Mouse (Mus musculus) limb, embryonic 14.5 days (tissue): ENCODE results near the gene Gfer. TPM values are rescaled to one million over a fixed set of nuclear protein-coding genes. Genes with fewer than 3 reads are reported as not detected.

Experiments used
- ATAC-seq: fragments of 200-750 bp; cut with Nextera tagmentation; 2 replicates; pipeline ENCODE4 v1.8.0; 2017; ENCODE audit warnings: low read depth, moderate number of reproducible peaks, moderate TSS enrichment; ENCODE audit not compliant: low FRiP score
- DNase-seq: peaks from one replicate; pipeline ENCODE4 v3.0.0-alpha.2; 2015; ENCODE audit warnings: low spot score
- H3K27ac ChIP-seq: fragments of 300-500 bp; sonication (generic); replicated peaks from 2 replicates; pipeline ENCODE4 v1.5.1; 2014; ENCODE audit warnings: low read depth, mild to moderate bottlenecking, low read length, moderate library complexity, mixed read lengths
- H3K27me3 ChIP-seq: fragments of 300-500 bp; sonication (generic); 2 replicates; pipeline ENCODE4 v1.6.1; 2014; ENCODE audit warnings: low read length, mixed read lengths; ENCODE audit not compliant: control insufficient read depth, insufficient read depth
- H3K36me3 ChIP-seq: fragments of 300-500 bp; sonication (generic); 2 replicates; pipeline ENCODE4 v1.6.1; 2014; ENCODE audit warnings: mild to moderate bottlenecking, low read length, moderate library complexity, mixed read lengths; ENCODE audit not compliant: control insufficient read depth, insufficient read depth
- H3K4me1 ChIP-seq: fragments of 300-500 bp; sonication (generic); 2 replicates; pipeline ENCODE4 v1.6.1; 2014; ENCODE audit warnings: antibody characterized with exemption, low read length, mixed read lengths; ENCODE audit not compliant: control insufficient read depth, insufficient read depth
- H3K4me2 ChIP-seq: fragments of 300-500 bp; sonication (generic); replicated peaks from 2 replicates; pipeline ENCODE4 v1.6.1; 2014; ENCODE audit warnings: low read depth, mild to moderate bottlenecking, low read length, moderate library complexity; ENCODE audit not compliant: severe bottlenecking
- H3K4me3 ChIP-seq: fragments of 300-500 bp; sonication (generic); replicated peaks from 2 replicates; pipeline ENCODE4 v1.5.1; 2014; ENCODE audit warnings: low read length
- H3K9ac ChIP-seq: fragments of 300-500 bp; sonication (generic); 2 replicates; pipeline ENCODE4 v1.6.1; 2014; ENCODE audit warnings: mild to moderate bottlenecking, low read depth, low read length, moderate library complexity; ENCODE audit not compliant: severe bottlenecking
- H3K9me3 ChIP-seq: fragments of 300-500 bp; sonication (generic); 2 replicates; pipeline ENCODE4 v1.6.1; 2016; ENCODE audit warnings: low read length; ENCODE audit not compliant: control insufficient read depth
- POLR2A ChIP-seq: fragments of 200-500 bp; IDR thresholded peaks from 2 replicates; pipeline ENCODE4 v1.8.0; 2012; ENCODE audit warnings: inconsistent platforms, mild to moderate bottlenecking, moderate library complexity, borderline replicate concordance; ENCODE audit not compliant: insufficient read depth, insufficient read length; ENCODE audit errors: extremely low read depth
- WGBS: fragments of 180-500 bp; shearing (Covaris S2); extraction: QIAGEN DNeasy Blood & Tissue Kit; methylation state at CpG from one replicate; pipeline ENCODE4 v1.1.7; 2014; 5-methylcytosine and 5-hydroxymethylcytosine counted together
- polyA plus RNA-seq, 2 experiments: library from polyadenylated mRNA; depleted of rRNA in 1 of 2; stranded (reverse) in 1 of 2; unstranded in 1 of 2; fragments of >200 nt; fragmentation: Nextera tagmentation in 1 of 2; extraction: Ambion mirVana in 1 of 2; gene quantifications; 2 replicates each; pipeline versions ENCODE4 v1.2.1 to v1.2.3; 2012 to 2014

Gfer gene
- polyA plus RNA-seq, 2 experiments: 34.2 to 38.6 TPM

DNA sequence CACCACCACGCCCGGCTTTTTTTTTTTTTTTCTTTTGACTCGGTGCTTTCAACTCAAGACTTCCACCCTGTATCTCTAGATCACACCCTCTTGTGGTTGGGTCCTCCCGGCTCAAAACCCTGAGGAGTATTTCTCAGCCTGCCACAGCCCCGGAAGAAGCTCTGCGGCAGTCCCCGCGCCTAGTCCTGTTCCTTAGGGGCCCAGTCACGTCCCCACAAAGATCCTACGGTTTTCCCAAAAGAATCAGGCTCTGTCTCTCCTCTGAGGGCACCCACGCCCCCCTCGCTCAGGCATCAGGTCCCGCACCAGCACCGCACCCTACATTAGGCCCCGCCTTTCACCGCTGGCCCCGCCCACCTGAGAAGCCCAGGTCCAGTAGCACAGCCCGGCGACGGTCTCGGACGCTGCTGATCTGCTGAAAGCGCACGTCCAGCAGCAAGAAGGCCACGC lies 8.8 kb downstream of the Gfer start:
- H3K27me3 ChIP-seq: peaks cover 38% of the 10 kb centered on the region
- TF ChIP-seq POLR2A: no peak
- no peak overlapping the region for H3K27ac ChIP-seq
- peak overlapping the region; percentile 25 for H3K4me3 ChIP-seq
- peak overlapping the region; percentile 47 for H3K9ac ChIP-seq
- H3K4me1 ChIP-seq: peaks cover 8% of the 10 kb centered on the region
- DNase-seq: no peak
- 3% methylated on average over 25 of the region's 25 CpGs for WGBS
- no peak for ATAC-seq
- peak overlapping the region; percentile 45 for H3K4me2 ChIP-seq
- no peaks in the 10 kb centered on the region for H3K9me3 ChIP-seq
- H3K36me3 ChIP-seq: peaks cover 5% of the 10 kb centered on the region

DNA sequence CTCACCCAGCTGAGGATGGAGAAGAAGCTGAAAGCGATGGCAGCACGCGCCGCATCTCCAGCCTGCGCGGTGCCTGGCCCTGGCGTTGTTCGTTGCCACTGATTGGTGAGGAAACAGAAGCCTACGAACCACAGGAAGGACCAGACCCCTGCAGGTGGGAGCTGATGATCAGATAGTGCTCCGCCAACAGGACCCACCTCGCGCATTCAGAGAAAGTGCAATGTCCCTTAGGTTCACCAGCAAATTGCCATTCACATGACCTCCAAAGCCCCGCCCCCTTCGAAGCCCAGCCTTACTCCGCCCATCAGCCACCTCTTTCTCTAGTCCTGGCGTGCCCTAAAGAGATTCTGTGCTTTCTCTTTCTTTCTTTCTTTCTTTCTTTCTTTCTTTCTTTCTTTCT lies 9.4 kb downstream of the Gfer start:
- no peak for TF ChIP-seq POLR2A
- no peak overlapping the region for H3K4me3 ChIP-seq
- no peak for DNase-seq
- H3K27ac ChIP-seq: no peak overlapping the region
- no peak for ATAC-seq
- peaks cover 38% of the 10 kb centered on the region for H3K27me3 ChIP-seq
- H3K4me1 ChIP-seq: peaks cover 8% of the 10 kb centered on the region
- no peak overlapping the region for H3K9ac ChIP-seq
- WGBS: 33% methylated on average over 16 of the region's 16 CpGs
- H3K9me3 ChIP-seq: no peaks in the 10 kb centered on the region
- 0 out of 2 replicates have a peak overlapping the region, but pooled peaks have one; percentile 2 for H3K4me2 ChIP-seq
- H3K36me3 ChIP-seq: peaks cover 8% of the 10 kb centered on the region

DNA sequence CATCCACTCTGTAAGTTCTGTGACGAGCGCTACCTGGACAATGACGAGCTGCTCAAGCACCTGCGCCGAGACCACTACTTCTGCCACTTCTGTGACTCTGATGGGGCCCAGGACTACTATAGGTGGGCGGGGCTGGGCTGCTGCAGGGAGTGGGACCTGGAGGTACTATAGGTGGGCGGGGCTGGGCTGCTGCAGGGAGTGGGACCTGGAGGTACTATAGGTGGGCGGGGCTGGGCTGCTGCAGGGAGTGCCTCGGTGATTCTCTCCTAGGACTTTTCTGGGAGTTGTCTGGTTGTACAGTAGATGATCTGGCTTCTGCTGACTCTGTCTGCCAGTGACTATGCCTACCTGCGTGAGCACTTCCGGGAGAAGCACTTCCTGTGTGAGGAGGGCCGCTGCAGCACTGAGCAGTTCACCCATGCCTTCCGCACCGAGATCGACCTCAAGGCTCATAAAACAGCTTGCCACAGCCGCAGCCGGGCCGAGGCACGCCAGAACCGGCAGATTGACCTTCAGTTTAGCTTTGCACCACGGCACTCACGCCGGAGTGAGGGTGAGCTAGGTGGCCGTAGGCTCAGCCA lies 18.4 kb downstream of the Gfer start:
- 88% methylated on average over 24 of the region's 24 CpGs for whole genome bisulfite sequencing
- ATAC-seq: no peak
- H3K27me3 ChIP-seq: no peaks in the 10 kb centered on the region
- no peak for DNase-seq
- H3K4me3 ChIP-seq: no peak overlapping the region
- no peaks in the 10 kb centered on the region for H3K9me3 ChIP-seq
- H3K27ac ChIP-seq: no peak overlapping the region
- H3K4me1 ChIP-seq: no peaks in the 10 kb centered on the region
- TF ChIP-seq POLR2A: no peak
- H3K36me3 ChIP-seq: peaks cover 59% of the 10 kb centered on the region
- no peak overlapping the region for H3K9ac ChIP-seq
- no peak overlapping the region for H3K4me2 ChIP-seq

DNA sequence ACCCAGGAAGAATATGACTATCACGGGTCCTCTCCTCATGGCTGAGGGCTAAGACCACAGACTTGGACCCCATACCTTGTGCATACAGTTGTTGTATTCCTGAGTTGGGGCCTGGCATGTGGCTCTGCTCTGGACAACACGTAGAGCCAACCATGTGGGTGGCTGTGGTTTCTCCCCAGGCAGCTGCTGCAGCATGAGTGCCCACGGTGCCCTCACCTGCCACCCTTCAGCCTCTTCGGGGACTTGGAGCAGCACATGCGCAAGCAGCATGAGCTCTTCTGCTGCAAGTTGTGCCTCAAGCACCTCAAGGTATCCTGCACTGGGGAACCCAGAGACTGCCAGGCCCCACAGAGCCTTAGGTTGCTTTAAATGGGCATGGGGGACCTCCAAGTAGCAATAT lies 19.1 kb downstream of the Gfer start:
- Histone ChIP-seq H3K9me3 (no peaks in the 10 kb centered on the region), H3K27me3 (no peaks in the 10 kb centered on the region), H3K36me3 (peaks cover 53% of the 10 kb centered on the region), H3K4me2 (no peak overlapping the region), H3K4me1 (peaks cover 5% of the 10 kb centered on the region), H3K4me3 (no peak overlapping the region), H3K27ac (no peak overlapping the region), H3K9ac (no peak overlapping the region)
- WGBS: 93% methylated on average over 5 of the region's 5 CpGs
- no peak for TF ChIP-seq POLR2A
- DNase-seq: no peak
- ATAC-seq: no peak

DNA sequence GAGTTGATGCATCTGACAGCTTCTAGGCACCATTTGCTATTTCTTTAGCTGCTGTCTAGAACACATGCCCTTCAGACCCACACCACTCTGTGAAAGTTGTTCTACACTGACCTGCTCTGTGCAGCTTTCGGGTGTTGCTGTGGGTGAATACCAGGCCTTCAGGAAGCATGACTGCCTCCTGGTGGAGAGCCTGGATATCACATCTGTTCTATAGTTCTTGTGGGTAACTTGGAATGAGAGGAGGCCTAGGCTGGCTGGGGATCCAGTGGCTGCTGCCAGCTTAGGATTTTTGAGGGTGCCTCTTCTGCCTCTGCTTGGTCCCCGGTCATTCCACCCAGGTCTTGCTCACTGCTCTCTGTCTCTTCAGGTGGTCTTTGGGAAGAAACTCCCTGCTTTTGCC lies 19.8 kb downstream of the Gfer start:
- H3K4me3 ChIP-seq: no peak overlapping the region
- ATAC-seq: no peak
- no peaks in the 10 kb centered on the region for H3K9me3 ChIP-seq
- no peak overlapping the region for H3K9ac ChIP-seq
- H3K4me2 ChIP-seq: no peak overlapping the region
- TF ChIP-seq POLR2A: no peak
- no peak overlapping the region for H3K27ac ChIP-seq
- no peaks in the 10 kb centered on the region for H3K27me3 ChIP-seq
- 74% methylated on average over 2 of the region's 2 CpGs for WGBS
- peaks cover 47% of the 10 kb centered on the region for H3K36me3 ChIP-seq
- peaks cover 12% of the 10 kb centered on the region for H3K4me1 ChIP-seq
- DNase-seq: peak; percentile 61
